Mouse (Mus musculus): Measurements from ENCODE around the gene Taok2. TPM values are rescaled to one million over a fixed set of nuclear protein-coding genes. Genes with fewer than 3 reads are reported as not detected.

The Taok2 gene
- total and polyA plus RNA-seq, 3 experiments, result 37.4 to 44.7 (median 39.8) TPM

- H3K79me2 ChIP-seq (replicated peaks; ENCODE audit: control insufficient read depth, insufficient read depth, low read length), result no peaks in the 10 kb centered on the region
- no peak overlapping the region for H3K4me3 ChIP-seq
- peaks cover 14% of the 10 kb centered on the region for H3K27me3 ChIP-seq (ENCODE audit: control insufficient read depth, insufficient read depth, low read length)
- no peak overlapping the region for H3K9ac ChIP-seq (ENCODE audit: low read depth, low read length)
- TF ChIP-seq EP300 (IDR thresholded peaks at IDR 0.05; ENCODE audit: insufficient read depth, low read depth, low read length) (no peak), CTCF (IDR thresholded peaks at IDR 0.05) (no peak), POLR2A (IDR thresholded peaks at IDR 0.05; ENCODE audit: insufficient read depth, low read depth, low read length) (no peak)
- intact Hi-C loops (cut with DNase I), result no loop called here
- 54% methylated on average over 12 of the region's 12 CpGs for WGBS
- H3K27ac ChIP-seq, result no peak overlapping the region
- H3K4me1 ChIP-seq (ENCODE audit: control insufficient read depth, insufficient read depth, low read length), result no peaks in the 10 kb centered on the region
- no peaks in the 10 kb centered on the region for H3K36me3 ChIP-seq (ENCODE audit: control insufficient read depth, insufficient read depth, low read length)
- no peak for DNase-seq
These were observed 33.3 kb downstream of the Taok2 start for GRCm38 (mm10) chr7:126851192-126851591.

GRCm38 (mm10) chr7:126850161-126850560, 34.3 kb downstream of the Taok2 start:
- TF ChIP-seq EP300 (IDR thresholded peaks at IDR 0.05; ENCODE audit: insufficient read depth, low read depth, low read length) (no peak), POLR2A (IDR thresholded peaks at IDR 0.05; ENCODE audit: insufficient read depth, low read depth, low read length) (no peak), CTCF (IDR thresholded peaks at IDR 0.05) (no peak)
- DNase-seq, result no peak
- 63% methylated on average over 6 of the region's 6 CpGs for WGBS
- intact Hi-C loops (cut with DNase I), result no loop called here
- Histone ChIP-seq H3K79me2 (replicated peaks; ENCODE audit: control insufficient read depth, insufficient read depth, low read length) (no peaks in the 10 kb centered on the region), H3K36me3 (ENCODE audit: control insufficient read depth, insufficient read depth, low read length) (no peaks in the 10 kb centered on the region), H3K4me3 (no peak overlapping the region), H3K9ac (ENCODE audit: low read depth, low read length) (no peak overlapping the region), H3K27ac (no peak overlapping the region), H3K27me3 (ENCODE audit: control insufficient read depth, insufficient read depth, low read length) (peaks cover 14% of the 10 kb centered on the region), H3K4me1 (ENCODE audit: control insufficient read depth, insufficient read depth, low read length) (no peaks in the 10 kb centered on the region)

DNA sequence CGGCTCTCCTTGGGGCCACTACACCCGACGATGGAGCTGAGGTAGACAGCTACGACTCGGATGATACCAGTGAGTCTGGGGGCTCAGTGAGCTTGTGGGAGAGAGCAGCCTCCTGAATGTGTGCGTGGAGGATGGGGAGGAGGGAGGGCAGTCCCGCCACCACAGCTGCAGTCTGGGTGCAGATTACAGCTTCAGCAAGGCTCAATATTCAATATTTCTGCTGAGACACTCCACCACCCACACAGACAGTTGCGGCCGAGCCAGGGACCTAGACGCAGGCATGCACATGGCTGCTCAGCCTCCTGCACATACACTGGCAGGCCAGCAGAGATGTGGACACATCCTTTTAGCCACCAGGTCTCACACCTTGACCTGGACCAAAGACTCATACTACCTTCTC, 35.7 kb downstream of the Taok2 start:
- intact Hi-C loops (cut with DNase I), result loop anchor here (1.0 kb wide), 1 partner anchor 19 kb away; no protein-coding TSS in a partner anchor
- TF ChIP-seq EP300 (IDR thresholded peaks at IDR 0.05; ENCODE audit: insufficient read depth, low read depth, low read length), result no peak
- no peak for TF ChIP-seq CTCF (IDR thresholded peaks at IDR 0.05)
- no peak for TF ChIP-seq POLR2A (IDR thresholded peaks at IDR 0.05; ENCODE audit: insufficient read depth, low read depth, low read length)
- no peak overlapping the region for H3K27ac ChIP-seq
- H3K36me3 ChIP-seq (ENCODE audit: control insufficient read depth, insufficient read depth, low read length), result no peaks in the 10 kb centered on the region
- H3K79me2 ChIP-seq (replicated peaks; ENCODE audit: control insufficient read depth, insufficient read depth, low read length), result no peaks in the 10 kb centered on the region
- no peak for DNase-seq
- H3K9ac ChIP-seq (ENCODE audit: low read depth, low read length), result no peak overlapping the region
- H3K4me1 ChIP-seq (ENCODE audit: control insufficient read depth, insufficient read depth, low read length), result no peaks in the 10 kb centered on the region
- H3K4me3 ChIP-seq, result no peak overlapping the region
- H3K27me3 ChIP-seq (ENCODE audit: control insufficient read depth, insufficient read depth, low read length), result peaks cover 14% of the 10 kb centered on the region
- WGBS, result 33% methylated on average over 10 of the region's 10 CpGs

- H3K4me3 ChIP-seq, result peak overlapping the region; percentile 51
- WGBS, result 2% methylated on average over 69 of the region's 74 CpGs
- no peak overlapping the region for H3K27ac ChIP-seq
- H3K9ac ChIP-seq (ENCODE audit: low read depth, low read length), result peak overlapping the region; percentile 34; the same call in 1 of the 2 replicates
- H3K27me3 ChIP-seq (ENCODE audit: control insufficient read depth, insufficient read depth, low read length), result peaks cover 14% of the 10 kb centered on the region
- intact Hi-C loops (cut with DNase I), result loop anchor here (1.0 kb wide), 1 partner anchor 18 kb away; no protein-coding TSS in a partner anchor
- H3K36me3 ChIP-seq (ENCODE audit: control insufficient read depth, insufficient read depth, low read length), result no peaks in the 10 kb centered on the region
- H3K79me2 ChIP-seq (replicated peaks; ENCODE audit: control insufficient read depth, insufficient read depth, low read length), result no peaks in the 10 kb centered on the region
- peak in 1 of 2 experiments; percentile 27 for DNase-seq
- no peaks in the 10 kb centered on the region for H3K4me1 ChIP-seq (ENCODE audit: control insufficient read depth, insufficient read depth, low read length)
- TF ChIP-seq POLR2A (IDR thresholded peaks at IDR 0.05; ENCODE audit: insufficient read depth, low read depth, low read length), result no peak
- no peak for TF ChIP-seq EP300 (IDR thresholded peaks at IDR 0.05; ENCODE audit: insufficient read depth, low read depth, low read length)
- TF ChIP-seq CTCF (IDR thresholded peaks at IDR 0.05), result no peak
These were observed 36.8 kb downstream of the Taok2 start for GRCm38 (mm10) chr7:126847421-126848398.

DNA sequence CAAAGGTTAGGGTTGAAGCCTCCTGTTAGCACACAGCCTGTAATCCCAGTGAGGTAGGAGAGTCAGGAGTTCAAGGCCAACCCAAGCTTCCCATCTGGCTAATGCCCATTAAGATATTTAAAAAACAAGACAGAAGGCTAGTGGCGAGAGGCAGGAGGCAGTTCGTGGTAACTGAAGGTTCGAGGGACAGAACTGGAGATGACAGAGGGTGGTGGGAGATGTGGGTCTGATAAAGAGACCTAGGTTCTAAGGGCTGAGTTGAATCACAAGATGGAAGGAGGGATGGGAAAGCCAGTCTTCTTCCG, 37.4 kb downstream of the Taok2 start, which contains the start of gene Doc2a:
TSS of gene Doc2a (plus strand) at position 301 of the 305 bp plus-strand sequence.
- H3K79me2 ChIP-seq (replicated peaks; ENCODE audit: control insufficient read depth, insufficient read depth, low read length), result no peaks in the 10 kb centered on the region
- DNase-seq, result no peak
- H3K27ac ChIP-seq, result no peak within 1 kb of the TSS
- no peaks in the 10 kb centered on the region for H3K36me3 ChIP-seq (ENCODE audit: control insufficient read depth, insufficient read depth, low read length)
- 48% methylated on average over 4 of the region's 4 CpGs for WGBS
- TF ChIP-seq EP300 (IDR thresholded peaks at IDR 0.05; ENCODE audit: insufficient read depth, low read depth, low read length) (no peak), CTCF (IDR thresholded peaks at IDR 0.05) (no peak), POLR2A (IDR thresholded peaks at IDR 0.05; ENCODE audit: insufficient read depth, low read depth, low read length) (no peak)
- H3K4me3 ChIP-seq, result peak within 1 kb of the TSS; percentile 51
- intact Hi-C loops (cut with DNase I), result no loop called here
- H3K4me1 ChIP-seq (ENCODE audit: control insufficient read depth, insufficient read depth, low read length), result no peaks in the 10 kb centered on the region
- H3K9ac ChIP-seq (ENCODE audit: low read depth, low read length), result peak within 1 kb of the TSS; percentile 34; the same call in 1 of the 2 replicates
- H3K27me3 ChIP-seq (ENCODE audit: control insufficient read depth, insufficient read depth, low read length), result peaks cover 14% of the 10 kb centered on the region

DNA sequence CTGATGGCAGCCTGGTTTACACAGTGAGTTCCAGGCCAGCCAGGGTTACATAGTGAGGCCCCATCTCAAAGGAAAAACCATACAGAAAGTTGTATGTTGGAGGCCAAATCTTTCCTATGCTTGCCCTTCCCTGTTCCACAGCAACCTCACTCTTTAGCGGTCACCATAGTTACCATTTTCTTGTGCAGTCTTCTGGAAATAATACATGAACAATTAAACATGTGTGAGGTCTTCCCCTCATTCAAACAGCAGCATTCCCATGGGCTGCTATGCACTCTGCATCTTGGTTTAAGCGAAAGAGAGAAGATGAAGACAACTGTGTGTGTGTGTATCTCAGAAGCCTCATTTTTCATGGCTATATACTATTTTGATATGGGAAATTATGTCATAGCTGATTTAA, 39.0 kb downstream of the Taok2 start:
- intact Hi-C loops (cut with DNase I), result no loop called here
- Histone ChIP-seq H3K27me3 (ENCODE audit: control insufficient read depth, insufficient read depth, low read length) (peaks cover 14% of the 10 kb centered on the region), H3K9ac (ENCODE audit: low read depth, low read length) (no peak overlapping the region), H3K4me1 (ENCODE audit: control insufficient read depth, insufficient read depth, low read length) (no peaks in the 10 kb centered on the region), H3K79me2 (replicated peaks; ENCODE audit: control insufficient read depth, insufficient read depth, low read length) (no peaks in the 10 kb centered on the region), H3K36me3 (ENCODE audit: control insufficient read depth, insufficient read depth, low read length) (no peaks in the 10 kb centered on the region), H3K27ac (no peak overlapping the region), H3K4me3 (no peak overlapping the region)
- DNase-seq, result no peak
- 95% methylated on average over 2 of the region's 2 CpGs for WGBS
- TF ChIP-seq CTCF (IDR thresholded peaks at IDR 0.05) (no peak), POLR2A (IDR thresholded peaks at IDR 0.05; ENCODE audit: insufficient read depth, low read depth, low read length) (no peak), EP300 (IDR thresholded peaks at IDR 0.05; ENCODE audit: insufficient read depth, low read depth, low read length) (no peak)
